Mouse (Mus musculus) cerebellum, adult 2 months (tissue): ENCODE results near the gene Cdc14a.

Experiments
- CTCF ChIP-seq: fragments of 200-500 bp; IDR thresholded peaks from 2 replicates; pipeline ENCODE4 v1.5.1; 2011; ENCODE audit warnings: low read depth, mild to moderate bottlenecking, control low read depth, low read length, moderate library complexity, borderline replicate concordance; ENCODE audit not compliant: insufficient read depth
- POLR2A ChIP-seq: fragments of 200-500 bp; IDR thresholded peaks from 2 replicates; pipeline ENCODE4 v1.6.1; 2011; ENCODE audit warnings: low read length, control low read depth, borderline replicate concordance; ENCODE audit not compliant: insufficient read depth

- TF ChIP-seq POLR2A = 0 out of 2 replicates have a peak, but pooled peaks have one; percentile 13
- TF ChIP-seq CTCF = no peak
Measured at GRCm38 (mm10) chr3:116423353-116424159, at the start of gene Cdc14a.
